Mouse (Mus musculus): ENCODE results near the gene Ost4.

- TF ChIP-seq E2F4 (IDR thresholded peaks at IDR 0.05; ENCODE audit: insufficient read depth) (no peak), POLR2A (IDR thresholded peaks at IDR 0.05; ENCODE audit: insufficient read length, low read depth) (no peak), POLR2AphosphoS2 (IDR thresholded peaks at IDR 0.05; ENCODE audit: insufficient read length, low read depth) (no peak), MYOD1 (IDR thresholded peaks at IDR 0.05; ENCODE audit: control insufficient read depth in 1 of 3, insufficient read length in 2 of 3, low read depth in 2 of 3) (no peak), USF1 (IDR thresholded peaks at IDR 0.05; ENCODE audit: low read depth) (no peak), MYOG (IDR thresholded peaks at IDR 0.05; ENCODE audit: control insufficient read depth in 1 of 3, insufficient read depth in 1 of 3, insufficient read length in 2 of 3, low read depth in 2 of 3) (no peak), TCF12 (IDR thresholded peaks at IDR 0.05; ENCODE audit: insufficient read depth, poor library complexity, severe bottlenecking) (no peak), CEBPB (IDR thresholded peaks at IDR 0.05; ENCODE audit: insufficient read depth, poor library complexity, severe bottlenecking) (no peak), REST (IDR thresholded peaks at IDR 0.05; ENCODE audit: insufficient read depth, insufficient read length) (no peak), MAX (IDR thresholded peaks at IDR 0.05; ENCODE audit: low read depth) (no peak), SRF (IDR thresholded peaks at IDR 0.05; ENCODE audit: control insufficient read depth, insufficient read length, low read depth) (no peak), TCF3 (IDR thresholded peaks at IDR 0.05; ENCODE audit: insufficient read length, low read depth) (no peak)
Measured at GRCm38 (mm10) chr5:30927945-30928529, 20.4 kb upstream of the Ost4 start.

All from myocyte (in vitro differentiated cells).